Mouse (Mus musculus) embryonic facial prominence, embryonic 14.5 days (tissue): Measurements from ENCODE around the gene Igf2bp3. TPM values are rescaled to one million over a fixed set of nuclear protein-coding genes. Genes with fewer than 3 reads are reported as not detected.

Experiments
- ATAC-seq: fragments of 200-750 bp; cut with Nextera tagmentation; 2 replicates; pipeline ENCODE4 v1.8.0; 2017; ENCODE audit warnings: low read depth, moderate number of reproducible peaks, moderate TSS enrichment
- DNase-seq: peaks from one replicate; pipeline ENCODE4 v3.0.0-alpha.2; 2015; ENCODE audit warnings: low spot score
- H3K27ac ChIP-seq: fragments of 300-500 bp; sonication (generic); replicated peaks from 2 replicates; pipeline ENCODE4 v1.5.1; 2014; ENCODE audit warnings: low read depth, mild to moderate bottlenecking, low read length, moderate library complexity
- H3K27me3 ChIP-seq: fragments of 300-500 bp; sonication (generic); replicated peaks from 2 replicates; pipeline ENCODE4 v1.6.1; 2014; ENCODE audit warnings: low read length; ENCODE audit not compliant: control insufficient read depth, insufficient read depth
- H3K36me3 ChIP-seq: fragments of 300-500 bp; sonication (generic); 2 replicates; pipeline ENCODE4 v1.6.1; 2014; ENCODE audit warnings: low read length, mixed read lengths; ENCODE audit not compliant: control insufficient read depth, insufficient read depth
- H3K4me1 ChIP-seq: fragments of 300-500 bp; sonication (generic); 2 replicates; pipeline ENCODE4 v1.6.1; 2014; ENCODE audit warnings: antibody characterized with exemption, low read length; ENCODE audit not compliant: control insufficient read depth, insufficient read depth
- H3K4me2 ChIP-seq: fragments of 300-500 bp; sonication (generic); 2 replicates; pipeline ENCODE4 v1.6.1; 2014; ENCODE audit warnings: low read depth, mild to moderate bottlenecking, low read length, moderate library complexity, mixed read lengths
- H3K4me3 ChIP-seq: fragments of 300-500 bp; sonication (generic); 2 replicates; pipeline ENCODE4 v1.5.1; 2014; ENCODE audit warnings: low read depth, mild to moderate bottlenecking, low read length
- H3K9ac ChIP-seq: fragments of 300-500 bp; sonication (generic); 2 replicates; pipeline ENCODE4 v1.6.1; 2014; ENCODE audit warnings: low read depth, mild to moderate bottlenecking, low read length, moderate library complexity, mixed read lengths
- H3K9me3 ChIP-seq: fragments of 300-500 bp; sonication (generic); 2 replicates; pipeline ENCODE4 v1.6.1; 2016; ENCODE audit warnings: low read length; ENCODE audit not compliant: control insufficient read depth
- WGBS: fragments of 180-500 bp; shearing (Covaris S2); extraction: QIAGEN DNeasy Blood & Tissue Kit; methylation state at CpG from one replicate; pipeline ENCODE4 v1.1.7; 2014; 5-methylcytosine and 5-hydroxymethylcytosine counted together
- polyA plus RNA-seq: library from polyadenylated mRNA; unstranded; fragments of >200 nt; fragmentation: Nextera tagmentation; extraction: Ambion mirVana; gene quantifications from 2 replicates; pipeline ENCODE4 v1.2.1, GENCODE M21; 2014

Igf2bp3 gene
- polyA plus RNA-seq, 1 experiment from 2014 or later, result 49.4 TPM

DNA sequence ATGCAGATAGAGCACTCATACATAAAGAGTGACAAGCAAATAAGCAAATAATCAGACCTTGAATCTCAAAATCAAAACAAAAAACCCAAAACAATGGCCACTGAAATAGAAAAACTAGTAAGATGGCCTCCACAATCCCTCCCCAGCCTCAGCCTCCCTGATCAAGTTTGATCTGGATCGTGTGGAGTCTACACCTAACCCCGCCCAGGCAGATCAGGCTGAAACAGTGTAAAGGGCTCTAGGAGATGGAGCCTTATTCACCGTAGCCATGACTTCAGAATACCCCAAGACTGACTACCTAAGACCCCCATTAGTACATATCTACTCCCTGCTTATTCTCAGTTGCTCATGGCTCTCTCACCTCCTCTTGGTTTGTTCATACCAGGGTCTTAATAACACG, 41.1 kb downstream of the Igf2bp3 start:
- peaks cover 9% of the 10 kb centered on the region; the same call in 1 of the 2 replicates for H3K4me1 ChIP-seq
- H3K27me3 ChIP-seq, result no peaks in the 10 kb centered on the region
- H3K9me3 ChIP-seq, result no peaks in the 10 kb centered on the region
- 78% methylated on average over 4 of the region's 4 CpGs for WGBS
- no peak overlapping the region for H3K27ac ChIP-seq
- H3K36me3 ChIP-seq, result no peaks in the 10 kb centered on the region
- no peak for DNase-seq
- H3K9ac ChIP-seq, result no peak overlapping the region
- H3K4me2 ChIP-seq, result no peak overlapping the region
- 0 out of 2 replicates have a peak, but pooled peaks have one; percentile 12 for ATAC-seq
- H3K4me3 ChIP-seq, result no peak overlapping the region

GRCm38 (mm10) chr6:49173265-49173664, 41.5 kb downstream of the Igf2bp3 start:
- no peak for ATAC-seq
- Histone ChIP-seq H3K9me3 (no peaks in the 10 kb centered on the region), H3K36me3 (no peaks in the 10 kb centered on the region), H3K4me1 (peaks cover 9% of the 10 kb centered on the region; the same call in 1 of the 2 replicates), H3K27me3 (no peaks in the 10 kb centered on the region), H3K27ac (no peak overlapping the region), H3K4me2 (no peak overlapping the region), H3K9ac (no peak overlapping the region), H3K4me3 (no peak overlapping the region)
- DNase-seq, result no peak
- 86% methylated on average over 7 of the region's 7 CpGs for WGBS

DNA sequence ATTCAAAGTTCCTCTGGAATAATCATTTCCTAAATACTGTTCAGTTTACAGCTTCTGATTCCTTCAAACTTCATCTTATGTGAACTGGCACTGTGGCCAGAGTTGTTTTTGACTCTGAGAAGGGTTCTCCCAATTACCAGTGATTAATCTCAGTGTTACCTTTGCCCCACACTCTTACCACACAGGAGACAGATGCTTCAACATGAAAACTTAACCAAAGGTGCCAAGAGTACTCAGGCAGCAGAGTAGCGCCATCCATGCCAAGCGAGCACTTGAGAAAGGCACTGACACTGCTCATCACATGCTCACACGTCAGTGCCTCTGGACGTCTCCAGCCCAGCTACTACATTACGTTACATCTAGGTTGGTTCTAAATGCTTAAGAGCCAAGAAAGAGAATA, 43.5 kb downstream of the Igf2bp3 start:
- Histone ChIP-seq H3K4me2 (no peak overlapping the region), H3K27me3 (no peaks in the 10 kb centered on the region), H3K9me3 (no peaks in the 10 kb centered on the region), H3K4me1 (peaks cover 7% of the 10 kb centered on the region; the same call in 1 of the 2 replicates), H3K27ac (no peak overlapping the region), H3K9ac (no peak overlapping the region), H3K4me3 (no peak overlapping the region), H3K36me3 (peaks cover 3% of the 10 kb centered on the region; the same call in 1 of the 2 replicates)
- ATAC-seq (no peak), DNase-seq (no peak)
- WGBS, result 88% methylated on average over 5 of the region's 5 CpGs

DNA sequence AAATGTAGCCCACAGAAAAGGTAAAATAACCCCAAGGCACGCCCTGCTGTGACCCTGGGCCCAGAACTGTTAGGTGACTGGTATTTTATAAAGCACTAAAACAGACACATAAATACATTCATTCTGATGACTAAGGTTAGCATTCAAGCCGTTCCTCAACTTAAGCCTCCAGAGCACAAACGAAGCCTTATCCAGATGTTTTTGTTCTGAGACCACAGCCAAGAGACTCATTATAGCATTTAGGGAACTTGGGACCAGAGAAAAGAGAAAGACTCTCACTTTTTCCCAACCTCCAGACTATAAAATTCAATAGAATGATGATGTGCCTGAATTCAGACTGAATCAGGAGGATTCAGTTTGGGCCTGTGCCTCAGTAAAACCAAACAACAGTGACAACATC, 46.1 kb downstream of the Igf2bp3 start:
- DNase-seq (peak; percentile 53), ATAC-seq (no peak)
- Histone ChIP-seq H3K9ac (no peak overlapping the region), H3K9me3 (no peaks in the 10 kb centered on the region), H3K36me3 (peaks cover 5% of the 10 kb centered on the region; the same call in 1 of the 2 replicates), H3K27me3 (no peaks in the 10 kb centered on the region), H3K27ac (no peak overlapping the region), H3K4me1 (no peaks in the 10 kb centered on the region; the same call in 1 of the 2 replicates), H3K4me3 (no peak overlapping the region), H3K4me2 (no peak overlapping the region)
- 34% methylated on average over 3 of the region's 3 CpGs for WGBS

DNA sequence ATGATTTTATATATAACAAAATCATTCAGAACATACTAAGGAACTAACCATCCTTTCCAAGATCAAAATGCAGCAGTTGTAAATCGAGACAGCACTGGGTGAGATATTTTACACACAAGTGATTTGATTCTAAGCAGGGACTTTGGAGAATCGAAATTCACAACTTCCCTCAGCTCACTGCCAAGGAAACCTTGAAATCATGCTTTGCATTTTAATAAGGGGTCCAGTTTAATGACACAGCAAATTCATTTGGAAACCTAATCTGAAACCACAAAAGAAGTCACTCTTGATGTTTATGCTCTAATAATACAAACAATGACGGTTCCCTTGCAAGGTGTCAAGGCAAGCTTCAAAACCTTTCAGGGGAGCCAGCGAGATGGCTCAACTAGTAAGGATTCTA, 47.4 kb downstream of the Igf2bp3 start:
- H3K27me3 ChIP-seq, result no peaks in the 10 kb centered on the region
- ATAC-seq (no peak), DNase-seq (no peak)
- WGBS, result 70% methylated on average over 4 of the region's 4 CpGs
- H3K9ac ChIP-seq, result no peak overlapping the region
- no peak overlapping the region for H3K27ac ChIP-seq
- no peaks in the 10 kb centered on the region for H3K9me3 ChIP-seq
- H3K36me3 ChIP-seq, result peaks cover 5% of the 10 kb centered on the region; the same call in 1 of the 2 replicates
- no peak overlapping the region for H3K4me3 ChIP-seq
- H3K4me2 ChIP-seq, result no peak overlapping the region
- H3K4me1 ChIP-seq, result no peaks in the 10 kb centered on the region; the same call in 1 of the 2 replicates

GRCm38 (mm10) chr6:49166318-49166717, 48.4 kb downstream of the Igf2bp3 start:
- no peak overlapping the region for H3K4me3 ChIP-seq
- no peak overlapping the region for H3K27ac ChIP-seq
- H3K36me3 ChIP-seq, result peaks cover 5% of the 10 kb centered on the region; the same call in 1 of the 2 replicates
- no peak overlapping the region for H3K4me2 ChIP-seq
- no peaks in the 10 kb centered on the region for H3K9me3 ChIP-seq
- DNase-seq (no peak), ATAC-seq (no peak)
- H3K9ac ChIP-seq, result no peak overlapping the region
- 83% methylated on average over 8 of the region's 8 CpGs for WGBS
- no peaks in the 10 kb centered on the region for H3K27me3 ChIP-seq
- no peaks in the 10 kb centered on the region; the same call in 1 of the 2 replicates for H3K4me1 ChIP-seq

DNA sequence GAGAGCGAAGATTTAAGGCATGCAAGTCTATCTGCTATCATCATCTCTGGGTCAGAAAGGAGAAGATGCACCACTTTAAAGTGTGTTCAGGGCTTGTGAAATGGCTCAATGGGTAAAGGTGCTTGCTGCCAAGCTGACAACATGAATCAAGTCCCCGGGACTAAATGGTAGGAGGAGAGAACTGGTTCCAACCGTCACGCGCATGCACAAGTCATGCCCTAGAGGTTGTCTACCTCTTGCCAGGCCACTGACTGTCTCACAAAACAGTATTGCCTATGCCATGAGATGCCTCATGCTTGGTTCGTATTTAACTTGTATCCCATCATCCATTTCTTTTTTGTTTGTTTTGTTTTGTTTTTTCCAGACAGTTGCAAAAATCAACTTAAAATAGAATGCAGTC, 48.9 kb downstream of the Igf2bp3 start:
- Histone ChIP-seq H3K4me3 (no peak overlapping the region), H3K27me3 (no peaks in the 10 kb centered on the region), H3K36me3 (peaks cover 5% of the 10 kb centered on the region; the same call in 1 of the 2 replicates), H3K4me2 (no peak overlapping the region), H3K9ac (no peak overlapping the region), H3K27ac (no peak overlapping the region), H3K9me3 (no peaks in the 10 kb centered on the region), H3K4me1 (no peaks in the 10 kb centered on the region; the same call in 1 of the 2 replicates)
- ATAC-seq (no peak), DNase-seq (no peak)
- 89% methylated on average over 6 of the region's 6 CpGs for WGBS

- H3K36me3 ChIP-seq, result peaks cover 5% of the 10 kb centered on the region; the same call in 1 of the 2 replicates
- ATAC-seq (peak; percentile 12; the same call in 1 of the 2 replicates), DNase-seq (no peak)
- no peak overlapping the region for H3K27ac ChIP-seq
- no peak overlapping the region for H3K4me2 ChIP-seq
- H3K4me3 ChIP-seq, result no peak overlapping the region
- H3K9ac ChIP-seq, result no peak overlapping the region
- 58% methylated on average over 6 of the region's 6 CpGs for WGBS
- H3K27me3 ChIP-seq, result no peaks in the 10 kb centered on the region
- H3K9me3 ChIP-seq, result no peaks in the 10 kb centered on the region
- H3K4me1 ChIP-seq, result no peaks in the 10 kb centered on the region; the same call in 1 of the 2 replicates
Measured at GRCm38 (mm10) chr6:49165101-49165500, 49.7 kb downstream of the Igf2bp3 start.

- H3K36me3 ChIP-seq, result peaks cover 5% of the 10 kb centered on the region; the same call in 1 of the 2 replicates
- ATAC-seq (no peak), DNase-seq (no peak)
- no peaks in the 10 kb centered on the region; the same call in 1 of the 2 replicates for H3K4me1 ChIP-seq
- H3K4me3 ChIP-seq, result no peak overlapping the region
- no peak overlapping the region for H3K9ac ChIP-seq
- WGBS, result 77% methylated on average over 11 of the region's 11 CpGs
- H3K9me3 ChIP-seq, result no peaks in the 10 kb centered on the region
- H3K4me2 ChIP-seq, result no peak overlapping the region
- no peak overlapping the region for H3K27ac ChIP-seq
- H3K27me3 ChIP-seq, result no peaks in the 10 kb centered on the region
Measured at GRCm38 (mm10) chr6:49164701-49165100, 50.1 kb downstream of the Igf2bp3 start.
